Mouse (Mus musculus) lung, embryonic 16.5 days (tissue): Measurements from ENCODE around the gene Tcp10c. TPM values are rescaled to one million over a fixed set of nuclear protein-coding genes. Genes with fewer than 3 reads are reported as not detected.
"Not testable (repeated sequence)": the region's sequence is repeated elsewhere in the genome, so short reads cannot be mapped to it uniquely, and the experiment has no call there.

Experiments
- ATAC-seq: fragments of 200-750 bp; cut with Nextera tagmentation; 2 replicates; pipeline ENCODE4 v1.8.0; 2017; ENCODE audit warnings: low read depth, mild to moderate bottlenecking, moderate library complexity
- H3K27ac ChIP-seq: fragments of 300-500 bp; sonication (generic); 2 replicates; pipeline ENCODE4 v1.5.1; 2014; ENCODE audit warnings: mild to moderate bottlenecking, control low read depth, low read length
- H3K27me3 ChIP-seq: fragments of 300-500 bp; sonication (generic); 2 replicates; pipeline ENCODE4 v1.6.1; 2014; ENCODE audit warnings: low read depth, low read length, mixed read lengths; ENCODE audit not compliant: control insufficient read depth, insufficient read depth
- H3K36me3 ChIP-seq: fragments of 300-500 bp; sonication (generic); 2 replicates; pipeline ENCODE4 v1.6.1; 2014; ENCODE audit warnings: low read length; ENCODE audit not compliant: control insufficient read depth, insufficient read depth
- H3K4me1 ChIP-seq: fragments of 300-500 bp; sonication (generic); replicated peaks from 2 replicates; pipeline ENCODE4 v1.6.1; 2014; ENCODE audit warnings: low read length, mixed read lengths; ENCODE audit not compliant: control insufficient read depth, insufficient read depth
- H3K4me2 ChIP-seq: fragments of 300-500 bp; sonication (generic); 2 replicates; pipeline ENCODE4 v1.6.1; 2014; ENCODE audit warnings: low read depth, low read length, control low read depth
- H3K4me3 ChIP-seq: fragments of 300-500 bp; sonication (generic); 2 replicates; pipeline ENCODE4 v1.5.1; 2014; ENCODE audit warnings: mild to moderate bottlenecking, low read length, control low read depth
- H3K9ac ChIP-seq: fragments of 300-500 bp; sonication (generic); 2 replicates; pipeline ENCODE4 v1.6.1; 2014; ENCODE audit warnings: low read length, control low read depth
- H3K9me3 ChIP-seq: fragments of 300-500 bp; sonication (generic); 2 replicates; pipeline ENCODE4 v1.6.1; 2016; ENCODE audit warnings: low read length; ENCODE audit not compliant: control insufficient read depth
- WGBS: fragments of 180-500 bp; shearing (Covaris S2); extraction: QIAGEN DNeasy Blood & Tissue Kit; methylation state at CpG from one replicate; pipeline ENCODE4 v1.1.7; 2014; 5-methylcytosine and 5-hydroxymethylcytosine counted together
- polyA plus RNA-seq: library from polyadenylated mRNA; unstranded; fragments of >200 nt; fragmentation: Nextera tagmentation; extraction: Ambion mirVana; gene quantifications from 2 replicates; pipeline ENCODE4 v1.2.1, GENCODE M21; 2015

Tcp10c gene
- polyA plus RNA-seq, 1 experiment from 2014 or later: not detected

- not testable (repeated sequence) for ATAC-seq
Observed at GRCm38 (mm10) chr17:13406701-13407100, 52.3 kb downstream of the Tcp10c start.

GRCm38 (mm10) chr17:13407621-13408256 lies 53.4 kb downstream of the Tcp10c start:
- H3K9ac ChIP-seq, H3K4me1 ChIP-seq, H3K36me3 ChIP-seq, H3K27ac ChIP-seq, H3K9me3 ChIP-seq, H3K27me3 ChIP-seq, H3K4me2 ChIP-seq, H3K4me3 ChIP-seq: not testable (repeated sequence)
- 94% methylated on average over 3 of the region's 4 CpGs for WGBS
- 0 out of 2 replicates have a peak, but pooled peaks have one; percentile 15 for ATAC-seq

More at GRCm38 (mm10) chr17:13406701-13407100, 52.3 kb downstream of the Tcp10c start:
- WGBS: 83% methylated on average over 5 of the region's 6 CpGs
- H3K9me3 ChIP-seq, H3K36me3 ChIP-seq, H3K9ac ChIP-seq, H3K4me3 ChIP-seq, H3K27me3 ChIP-seq, H3K4me2 ChIP-seq, H3K4me1 ChIP-seq, H3K27ac ChIP-seq: not testable (repeated sequence)

GRCm38 (mm10) chr17:13408257-13408633 lies 53.9 kb downstream of the Tcp10c start:
- ATAC-seq, H3K4me3 ChIP-seq, H3K27me3 ChIP-seq, H3K9me3 ChIP-seq, H3K4me2 ChIP-seq, H3K36me3 ChIP-seq, H3K27ac ChIP-seq, H3K9ac ChIP-seq, H3K4me1 ChIP-seq: not testable (repeated sequence)
- 86% methylated on average over 9 of the region's 11 CpGs for WGBS

- not testable (repeated sequence) for H3K9me3 ChIP-seq, H3K4me1 ChIP-seq, H3K9ac ChIP-seq, H3K4me2 ChIP-seq, H3K4me3 ChIP-seq, H3K36me3 ChIP-seq, ATAC-seq, H3K27me3 ChIP-seq, H3K27ac ChIP-seq
- WGBS: 92% methylated on average over 9 of the region's 12 CpGs
Observed at GRCm38 (mm10) chr17:13421022-13421591, 66.7 kb downstream of the Tcp10c start.

- not testable (repeated sequence) for ATAC-seq, H3K27ac ChIP-seq, H3K4me3 ChIP-seq, H3K36me3 ChIP-seq, H3K9me3 ChIP-seq, H3K4me2 ChIP-seq, H3K9ac ChIP-seq, H3K4me1 ChIP-seq, H3K27me3 ChIP-seq
- WGBS: 80% methylated on average over 5 of the region's 5 CpGs
Observed at GRCm38 (mm10) chr17:13422638-13423037, 68.3 kb downstream of the Tcp10c start.

- not testable (repeated sequence) for H3K27me3 ChIP-seq, H3K4me3 ChIP-seq, H3K27ac ChIP-seq, H3K9ac ChIP-seq, H3K36me3 ChIP-seq, H3K9me3 ChIP-seq, H3K4me2 ChIP-seq, H3K4me1 ChIP-seq
- peak; percentile 47; the same call in 1 of the 2 replicates for ATAC-seq
- 61% methylated on average over 8 of the region's 8 CpGs for WGBS
Observed at GRCm38 (mm10) chr17:13423373-13424024, 69.1 kb downstream of the Tcp10c start.

GRCm38 (mm10) chr17:13424321-13424720 lies 69.9 kb downstream of the Tcp10c start:
- not testable (repeated sequence) for H3K9ac ChIP-seq, H3K36me3 ChIP-seq, H3K4me3 ChIP-seq, H3K4me2 ChIP-seq, H3K9me3 ChIP-seq, H3K27me3 ChIP-seq, H3K4me1 ChIP-seq, H3K27ac ChIP-seq
- ATAC-seq: peak; percentile 55; the same call in 1 of the 2 replicates
- 85% methylated on average over 6 of the region's 6 CpGs for WGBS

- not testable (repeated sequence) for H3K9ac ChIP-seq, H3K4me2 ChIP-seq, H3K4me1 ChIP-seq, H3K4me3 ChIP-seq, H3K27me3 ChIP-seq, H3K9me3 ChIP-seq, H3K27ac ChIP-seq, H3K36me3 ChIP-seq
- peak; percentile 32; the same call in 1 of the 2 replicates for ATAC-seq
- 71% methylated on average over 2 of the region's 5 CpGs for WGBS
Observed at GRCm38 (mm10) chr17:13425694-13426093, 71.3 kb downstream of the Tcp10c start.

GRCm38 (mm10) chr17:13426508-13426907 lies 72.1 kb downstream of the Tcp10c start:
- not testable (repeated sequence) for H3K4me2 ChIP-seq, ATAC-seq, H3K27me3 ChIP-seq, H3K9me3 ChIP-seq, H3K9ac ChIP-seq, H3K36me3 ChIP-seq, H3K27ac ChIP-seq, H3K4me1 ChIP-seq, H3K4me3 ChIP-seq
- WGBS: 89% methylated on average over 3 of the region's 6 CpGs
